Mouse (Mus musculus): ENCODE data around the gene Ccser1.

- no peak for TF ChIP-seq TAL1 (IDR thresholded peaks at IDR 0.05; ENCODE audit: low read length)
- TF ChIP-seq GATA1 (IDR thresholded peaks at IDR 0.05; ENCODE audit: low read length) = no peak
Measured at GRCm38 (mm10) chr6:61540732-61541131, 360.6 kb downstream of the Ccser1 start.
